Mouse (Mus musculus) retina, embryonic 14.5 days (tissue): ENCODE measurements around the gene Rab3gap2.

Experiments used
- DNase-seq: peaks from one replicate; pipeline ENCODE4 v3.0.0-alpha.2; 2015; ENCODE audit warnings: low spot score

Gene Rab3gap2

GRCm38 (mm10) chr1:185226889-185227288 lies 23.0 kb downstream of the Rab3gap2 start:
- DNase-seq = no peak

- DNase-seq = no peak
Measured at GRCm38 (mm10) chr1:185227766-185228165, 23.8 kb downstream of the Rab3gap2 start.

- no peak for DNase-seq
Measured at GRCm38 (mm10) chr1:185229406-185230201, 25.7 kb downstream of the Rab3gap2 start.

- no peak for DNase-seq
Measured at GRCm38 (mm10) chr1:185235837-185236236, 31.9 kb downstream of the Rab3gap2 start.

GRCm38 (mm10) chr1:185236530-185236929 lies 32.6 kb downstream of the Rab3gap2 start:
- no peak for DNase-seq

GRCm38 (mm10) chr1:185243013-185243412 lies 39.1 kb downstream of the Rab3gap2 start:
- no peak for DNase-seq

GRCm38 (mm10) chr1:185245456-185245855 lies 41.5 kb downstream of the Rab3gap2 start:
- no peak for DNase-seq

GRCm38 (mm10) chr1:185247429-185248085 lies 43.6 kb downstream of the Rab3gap2 start:
- DNase-seq = no peak

- DNase-seq = no peak
Measured at GRCm38 (mm10) chr1:185248728-185249127, 44.8 kb downstream of the Rab3gap2 start.

- DNase-seq = no peak
Measured at GRCm38 (mm10) chr1:185252351-185252750, 48.4 kb downstream of the Rab3gap2 start.

GRCm38 (mm10) chr1:185253140-185253892 lies 49.4 kb downstream of the Rab3gap2 start:
- no peak for DNase-seq

- no peak for DNase-seq
Measured at GRCm38 (mm10) chr1:185255336-185255735, 51.4 kb downstream of the Rab3gap2 start.

GRCm38 (mm10) chr1:185256753-185257152 lies 52.8 kb downstream of the Rab3gap2 start:
- no peak for DNase-seq

- DNase-seq = peak; percentile 48
Measured at GRCm38 (mm10) chr1:185262565-185262964, 58.6 kb downstream of the Rab3gap2 start.

- DNase-seq = no peak
Measured at GRCm38 (mm10) chr1:185268675-185269074, 64.8 kb downstream of the Rab3gap2 start.

- no peak for DNase-seq
Measured at GRCm38 (mm10) chr1:185270403-185271097, 66.6 kb downstream of the Rab3gap2 start.

GRCm38 (mm10) chr1:185271373-185271772 lies 67.5 kb downstream of the Rab3gap2 start:
- no peak for DNase-seq

GRCm38 (mm10) chr1:185274819-185275545 lies 71.1 kb downstream of the Rab3gap2 start:
- DNase-seq = no peak

- DNase-seq = no peak
Measured at GRCm38 (mm10) chr1:185275976-185276375, 72.1 kb downstream of the Rab3gap2 start.

- no peak for DNase-seq
Measured at GRCm38 (mm10) chr1:185277022-185277421, 73.1 kb downstream of the Rab3gap2 start.

GRCm38 (mm10) chr1:185279288-185279687 lies 75.4 kb downstream of the Rab3gap2 start:
- no peak for DNase-seq
